12 mouse cellular contexts compared by ENCODE assay signal in the genomic region with DNA sequence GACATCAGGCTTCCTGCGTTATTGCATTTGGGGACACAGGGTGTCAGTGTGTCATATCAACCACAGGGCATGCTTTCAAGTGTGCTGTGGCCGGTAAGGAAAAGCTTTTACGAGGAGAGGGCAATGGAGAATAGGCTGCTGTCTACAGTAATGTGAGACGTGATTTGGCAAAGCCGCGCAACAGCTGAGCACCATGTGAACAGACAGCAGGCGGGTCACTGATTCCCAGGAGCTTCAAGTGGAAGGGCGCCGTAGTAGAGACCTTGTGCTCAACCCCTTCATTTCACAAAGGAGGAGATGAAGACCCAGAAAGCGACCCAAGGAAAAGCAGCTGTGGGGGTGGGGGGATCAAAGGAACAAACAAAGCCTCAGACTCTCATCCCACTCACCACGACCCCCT.
A peak's percentile ranks its signal among the peaks of the same experiment; 100 is the strongest.
DNase-seq lines count a peak whose midpoint lies in the region; ATAC-seq and TF ChIP-seq lines count a peak whose summit lies in the region.
"Had no signal": no experiment of that assay in that cellular context is flagged by ENCODE, and none has a peak within 500 bp of the region (broad histone marks: within the 10 kb centered on the region; RNA-seq: fewer than 3 reads in every experiment).

No protein-coding gene starts in this region.

- whole genome bisulfite sequencing in heart, embryonic 10.5 days: 81% methylated on average over 11 of the region's 11 CpGs
- 67% methylated on average over 11 of the region's 11 CpGs for WGBS in neural tube, embryonic 13.5 days
- WGBS in neural tube, embryonic 15.5 days: 66% methylated on average over 11 of the region's 11 CpGs
- 79% methylated on average over 11 of the region's 11 CpGs for WGBS in limb, embryonic 10.5 days
- 88% methylated on average over 11 of the region's 11 CpGs for WGBS in liver, postnatal 0 days (ENCODE audit: insufficient replicate concordance)

- peak; percentile 9 to 35 for DNase-seq in heart, postnatal 14 days
- no peak for DNase-seq in heart, embryonic 10.5 days (ENCODE audit: low spot score)
- no peak for DNase-seq in limb, embryonic 10.5 days (ENCODE audit: low spot score)
- DNase-seq in urinary bladder, postnatal 36 days (ENCODE audit: low spot score in 2 of 2): no peak
- DNase-seq in liver, postnatal 0 days: no peak
- DNase-seq: liver; lung, postnatal 36 days had no signal

- peaks cover 24% of the 10 kb centered on the region for H3K36me3 ChIP-seq in heart, embryonic 10.5 days
- no peaks in the 10 kb centered on the region for H3K36me3 ChIP-seq in neural tube, embryonic 13.5 days
- H3K36me3 ChIP-seq in neural tube, embryonic 15.5 days: no peaks in the 10 kb centered on the region
- peaks cover 7% of the 10 kb centered on the region for H3K36me3 ChIP-seq in limb, embryonic 10.5 days
- H3K36me3 ChIP-seq in liver, postnatal 0 days (replicated peaks; ENCODE audit: insufficient read depth, low read length): no peaks in the 10 kb centered on the region
- H3K36me3 ChIP-seq: neural tube, embryonic 12.5 days had no signal

- H3K9me3 ChIP-seq in heart, embryonic 10.5 days: no peaks in the 10 kb centered on the region
- no peaks in the 10 kb centered on the region for H3K9me3 ChIP-seq in neural tube, embryonic 13.5 days
- H3K9me3 ChIP-seq in neural tube, embryonic 15.5 days (replicated peaks): no peaks in the 10 kb centered on the region
- no peaks in the 10 kb centered on the region for H3K9me3 ChIP-seq in limb, embryonic 10.5 days (replicated peaks)
- no peaks in the 10 kb centered on the region for H3K9me3 ChIP-seq in liver, postnatal 0 days (ENCODE audit: low read length)
- H3K9me3 ChIP-seq: neural tube, embryonic 12.5 days had no signal

- peaks cover 18% of the 10 kb centered on the region for H3K4me1 ChIP-seq in heart, embryonic 10.5 days
- peaks cover 30% of the 10 kb centered on the region for H3K4me1 ChIP-seq in neural tube, embryonic 13.5 days (replicated peaks)
- H3K4me1 ChIP-seq in neural tube, embryonic 15.5 days: peaks cover 10% of the 10 kb centered on the region
- H3K4me1 ChIP-seq in limb, embryonic 10.5 days: peaks cover 18% of the 10 kb centered on the region; the same call in 1 of the 2 replicates
- no peaks in the 10 kb centered on the region for H3K4me1 ChIP-seq in liver, postnatal 0 days (ENCODE audit: insufficient read depth)

- intact Hi-C loops in heart, postnatal 14 days (cut with DNase I): no loop called here

- TF ChIP-seq EP300 in liver, postnatal 0 days (IDR thresholded peaks at IDR 0.05; ENCODE audit: low read depth): no peak

- no peak overlapping the region for H3K4me2 ChIP-seq in neural tube, embryonic 13.5 days
- H3K4me2 ChIP-seq in neural tube, embryonic 15.5 days: no peak overlapping the region
- no peak overlapping the region for H3K4me2 ChIP-seq in liver, postnatal 0 days (ENCODE audit: low read depth, low read length)
- H3K4me2 ChIP-seq: neural tube, embryonic 12.5 days had no signal

- TF ChIP-seq CTCF in liver, postnatal 0 days (IDR thresholded peaks at IDR 0.05; ENCODE audit: low read depth): no peak

- no peak for ATAC-seq in neural tube, embryonic 13.5 days (ENCODE audit: low read depth)
- no peak for ATAC-seq in neural tube, embryonic 15.5 days (ENCODE audit: low FRiP score)
- no peak for ATAC-seq in granulocyte monocyte progenitor cell, adult 5-6 weeks (replicated peaks; ENCODE audit: poor library complexity, severe bottlenecking)
- no peak for ATAC-seq in liver, postnatal 0 days

- H3K27ac ChIP-seq in heart, embryonic 10.5 days: no peak overlapping the region
- H3K27ac ChIP-seq in neural tube, embryonic 13.5 days (replicated peaks): 0 out of 2 replicates have a peak overlapping the region, but pooled peaks have one; percentile 11
- H3K27ac ChIP-seq in neural tube, embryonic 15.5 days (replicated peaks): no peak overlapping the region
- peak overlapping the region; percentile 42; the same call in 1 of the 2 replicates for H3K27ac ChIP-seq in limb, embryonic 10.5 days
- no peak overlapping the region for H3K27ac ChIP-seq in liver, postnatal 0 days (ENCODE audit: low read depth)
- H3K27ac ChIP-seq: neural tube, embryonic 12.5 days; stomach, postnatal 0 days had no signal

- H3K9ac ChIP-seq in neural tube, embryonic 13.5 days: no peak overlapping the region
- no peak overlapping the region for H3K9ac ChIP-seq in neural tube, embryonic 15.5 days (replicated peaks)
- H3K9ac ChIP-seq in liver, postnatal 0 days (replicated peaks): no peak overlapping the region
- H3K9ac ChIP-seq: neural tube, embryonic 12.5 days had no signal

- no peak overlapping the region for H3K4me3 ChIP-seq in heart, embryonic 10.5 days
- H3K4me3 ChIP-seq in neural tube, embryonic 13.5 days: no peak overlapping the region
- H3K4me3 ChIP-seq in neural tube, embryonic 15.5 days (replicated peaks): no peak overlapping the region
- no peak overlapping the region for H3K4me3 ChIP-seq in limb, embryonic 10.5 days
- no peak overlapping the region for H3K4me3 ChIP-seq in liver, postnatal 0 days (ENCODE audit: low read depth, low read length)
- H3K4me3 ChIP-seq: neural tube, embryonic 12.5 days had no signal

- no peaks in the 10 kb centered on the region for H3K27me3 ChIP-seq in heart, embryonic 10.5 days (ENCODE audit: insufficient read depth, poor library complexity, severe bottlenecking)
- no peaks in the 10 kb centered on the region for H3K27me3 ChIP-seq in neural tube, embryonic 13.5 days
- no peaks in the 10 kb centered on the region for H3K27me3 ChIP-seq in neural tube, embryonic 15.5 days (replicated peaks)
- H3K27me3 ChIP-seq in limb, embryonic 10.5 days (ENCODE audit: low read depth, poor library complexity, severe bottlenecking): no peaks in the 10 kb centered on the region
- no peaks in the 10 kb centered on the region for H3K27me3 ChIP-seq in liver, postnatal 0 days (ENCODE audit: insufficient read depth, low read length)
- H3K27me3 ChIP-seq: neural tube, embryonic 12.5 days had no signal

Comparison
In these comparisons a context has a peak if more than half of its experiments do, and no peak if none do; other contexts are left out.
1. DNase-seq: peak in heart, postnatal 14 days (2 of 2); none in heart, embryonic 10.5 days (single experiment), limb, embryonic 10.5 days (single experiment), urinary bladder, postnatal 36 days (0 of 2) and liver, postnatal 0 days (single experiment).
2. H3K27ac ChIP-seq: peak in neural tube, embryonic 13.5 days (single experiment) and limb, embryonic 10.5 days (single experiment); none in heart, embryonic 10.5 days (single experiment), neural tube, embryonic 15.5 days (single experiment) and liver, postnatal 0 days (single experiment).